Mouse (Mus musculus) thymus, adult 2 months (tissue): ENCODE results near the gene Mfap1b. TPM values are rescaled to one million over a fixed set of nuclear protein-coding genes. Genes with fewer than 3 reads are reported as not detected.

ENCODE experiments used
- DNase-seq: peaks from one replicate; pipeline ENCODE4 v3.0.0; 2021
- H3K27ac ChIP-seq: fragments of 200-500 bp; 2 replicates; pipeline ENCODE4 v1.5.1; 2012; ENCODE audit warnings: low read length, control low read depth; ENCODE audit not compliant: control insufficient read depth, insufficient read depth
- H3K27me3 ChIP-seq: fragments of 200-500 bp; 2 replicates; pipeline ENCODE4 v1.6.1; 2012; ENCODE audit warnings: mild to moderate bottlenecking, low read length, moderate library complexity, mixed read lengths; ENCODE audit not compliant: control insufficient read depth, insufficient read depth
- H3K36me3 ChIP-seq: fragments of 200-500 bp; 2 replicates; pipeline ENCODE4 v1.6.1; 2012; ENCODE audit warnings: mild to moderate bottlenecking, low read length, moderate library complexity; ENCODE audit not compliant: control insufficient read depth, insufficient read depth
- H3K4me1 ChIP-seq: fragments of 200-500 bp; replicated peaks from 2 replicates; pipeline ENCODE4 v1.6.1; 2012; ENCODE audit warnings: low read length; ENCODE audit not compliant: control insufficient read depth, insufficient read depth
- H3K4me3 ChIP-seq: fragments of 200-500 bp; 2 replicates; pipeline ENCODE4 v1.5.1; 2012; ENCODE audit warnings: mild to moderate bottlenecking, low read length, control low read depth, moderate library complexity; ENCODE audit not compliant: control insufficient read depth, insufficient read depth
- CTCF ChIP-seq: fragments of 200-500 bp; IDR thresholded peaks from 2 replicates; pipeline ENCODE4 v1.5.1; 2012; ENCODE audit warnings: mild to moderate bottlenecking, control low read depth, low read length, moderate library complexity, borderline replicate concordance; ENCODE audit not compliant: control insufficient read depth, poor library complexity, insufficient read depth; ENCODE audit errors: extremely low read depth
- POLR2A ChIP-seq: fragments of 200-500 bp; IDR thresholded peaks from 2 replicates; pipeline ENCODE4 v1.6.1; 2012; ENCODE audit warnings: mild to moderate bottlenecking, low read length, control low read depth, moderate library complexity; ENCODE audit not compliant: control insufficient read depth, poor library complexity, insufficient read depth; ENCODE audit errors: extremely low read depth
- WGBS: fragments of 180-500 bp; shearing (Covaris S2); methylation state at CpG from one replicate; pipeline ENCODE4 v1.1.7; 2018; 5-methylcytosine and 5-hydroxymethylcytosine counted together
- polyA plus RNA-seq: library from polyadenylated mRNA; depleted of rRNA; stranded (reverse); fragments of >200 nt; gene quantifications from 2 replicates; pipeline ENCODE4 v1.2.3, GENCODE M21; 2012; rRNA removed

Gene Mfap1b
- polyA plus RNA-seq, 1 experiment, result 5.1 TPM

GRCm38 (mm10) chr2:121413387-121414042 lies 60.4 kb downstream of the Mfap1b start, which contains the start of the genes Pdia3 and Catsper2:
TSS of gene Pdia3 (plus strand) at chr2:121413775.
TSS of gene Catsper2 (minus strand) at chr2:121413792.
- H3K4me1 ChIP-seq, result peaks cover 7% of the 10 kb centered on the region
- TF ChIP-seq POLR2A, result peak; percentile 97
- peak; percentile 49; the same call in 1 of the 2 replicates for TF ChIP-seq CTCF
- no peaks in the 10 kb centered on the region for H3K27me3 ChIP-seq
- H3K4me3 ChIP-seq, result peak within 1 kb of the TSS; percentile 87
- peaks cover 2% of the 10 kb centered on the region; the same call in 1 of the 2 replicates for H3K36me3 ChIP-seq
- peak within 1 kb of the TSS; percentile 62 for H3K27ac ChIP-seq
- DNase-seq, result peak; percentile 95
- under 1% methylated on average over 68 of the region's 68 CpGs for WGBS

GRCm38 (mm10) chr2:121412843-121413386 lies 61.0 kb downstream of the Mfap1b start:
- Histone ChIP-seq H3K27ac (peak overlapping the region; percentile 62), H3K36me3 (no peaks in the 10 kb centered on the region), H3K4me3 (peak overlapping the region; percentile 75), H3K27me3 (no peaks in the 10 kb centered on the region), H3K4me1 (peaks cover 7% of the 10 kb centered on the region)
- no peak for TF ChIP-seq POLR2A
- no peak for TF ChIP-seq CTCF
- DNase-seq, result no peak
- WGBS, result 11% methylated on average over 4 of the region's 4 CpGs

Other genes with a start within 250 kb of the Mfap1b start
- 38.9 and 39.5 TPM in 2 replicates for gene Trp53bp1, start 202.7 kb downstream of the Mfap1b start, polyA plus RNA-seq
- gene Map1a, start 184.5 kb downstream of the Mfap1b start, polyA plus RNA-seq, result 1.1 TPM in 2 replicates
- 21.8 and 23.9 TPM in 2 replicates for gene Ppip5k1, start 118.7 kb downstream of the Mfap1b start, polyA plus RNA-seq
- gene Ckmt1, start 116.4 kb downstream of the Mfap1b start, polyA plus RNA-seq, result 40.6 and 48.0 TPM in 2 replicates
- 0.47 TPM in 2 replicates for gene Strc, start 86.9 kb downstream of the Mfap1b start, polyA plus RNA-seq
- 550 and 817 TPM in 2 replicates for gene Pdia3, start 60.3 kb downstream of the Mfap1b start, polyA plus RNA-seq
- 2.1 and 2.6 TPM in 2 replicates for gene Catsper2, start 60.3 kb downstream of the Mfap1b start, polyA plus RNA-seq
- gene Ell3, start 29.8 kb downstream of the Mfap1b start, polyA plus RNA-seq, result 0.92 and 1.0 TPM in 2 replicates
- gene Serf2, start 24.9 kb downstream of the Mfap1b start, polyA plus RNA-seq, result 370 and 498 TPM in 2 replicates
- 7.7 and 8.9 TPM in 2 replicates for gene Hypk, start 20.8 kb downstream of the Mfap1b start, polyA plus RNA-seq
- 0.70 and 0.89 TPM in 2 replicates for gene Serinc4, start 17.3 kb downstream of the Mfap1b start, polyA plus RNA-seq
- gene Mfap1a, start 32.6 kb upstream of the Mfap1b start, polyA plus RNA-seq, result 3.8 and 4.7 TPM in 2 replicates
- gene Wdr76, start 32.7 kb upstream of the Mfap1b start, polyA plus RNA-seq, result 15.5 and 19.1 TPM in 2 replicates